Mouse (Mus musculus) hindbrain, embryonic 14.5 days (tissue): ENCODE measurements at regions not wholly inside any gene's neighbourhood (a gene's known extent, or its start where the extent isn't known, plus 50 kb on each side); places are given as distances from the start of the nearest gene placed in this dataset.

Source experiments
- ATAC-seq: fragments of 200-750 bp; cut with Nextera tagmentation; 2 replicates; pipeline ENCODE4 v1.8.0; 2017; ENCODE audit warnings: moderate number of reproducible peaks, mild to moderate bottlenecking, moderate TSS enrichment, moderate library complexity; ENCODE audit not compliant: low FRiP score
- DNase-seq: peaks from one replicate; pipeline ENCODE4 v3.0.0-alpha.2; 2015; ENCODE audit warnings: low spot score
- H3K27ac ChIP-seq: fragments of 300-500 bp; sonication (generic); 2 replicates; pipeline ENCODE4 v1.5.1; 2014; ENCODE audit warnings: mild to moderate bottlenecking, moderate library complexity
- H3K27me3 ChIP-seq: fragments of 300-500 bp; sonication (generic); 2 replicates; pipeline ENCODE4 v1.6.1; 2014; ENCODE audit warnings: mild to moderate bottlenecking, low read length, mixed read lengths; ENCODE audit not compliant: control insufficient read depth, insufficient read depth
- H3K36me3 ChIP-seq: fragments of 300-500 bp; sonication (generic); replicated peaks from 2 replicates; pipeline ENCODE4 v1.6.1; 2014; ENCODE audit not compliant: control insufficient read depth, insufficient read depth
- H3K4me1 ChIP-seq: fragments of 300-500 bp; sonication (generic); replicated peaks from 2 replicates; pipeline ENCODE4 v1.6.1; 2014; ENCODE audit warnings: antibody characterized with exemption, low read length, mixed read lengths; ENCODE audit not compliant: control insufficient read depth, insufficient read depth
- H3K4me2 ChIP-seq: fragments of 300-500 bp; sonication (generic); replicated peaks from 2 replicates; pipeline ENCODE4 v1.6.1; 2014; ENCODE audit warnings: mild to moderate bottlenecking, moderate library complexity
- H3K4me3 ChIP-seq: fragments of 300-500 bp; sonication (generic); replicated peaks from 2 replicates; pipeline ENCODE4 v1.5.1; 2014; ENCODE audit warnings: mild to moderate bottlenecking, low read length
- H3K9ac ChIP-seq: fragments of 300-500 bp; sonication (generic); 2 replicates; pipeline ENCODE4 v1.6.1; 2014
- H3K9me3 ChIP-seq: fragments of 300-500 bp; sonication (generic); 2 replicates; pipeline ENCODE4 v1.6.1; 2016; ENCODE audit warnings: low read length; ENCODE audit not compliant: control insufficient read depth
- WGBS: fragments of 180-500 bp; shearing (Covaris S2); extraction: QIAGEN DNeasy Blood & Tissue Kit; methylation state at CpG from one replicate; pipeline ENCODE4 v1.1.7; 2014; 5-methylcytosine and 5-hydroxymethylcytosine counted together

DNA sequence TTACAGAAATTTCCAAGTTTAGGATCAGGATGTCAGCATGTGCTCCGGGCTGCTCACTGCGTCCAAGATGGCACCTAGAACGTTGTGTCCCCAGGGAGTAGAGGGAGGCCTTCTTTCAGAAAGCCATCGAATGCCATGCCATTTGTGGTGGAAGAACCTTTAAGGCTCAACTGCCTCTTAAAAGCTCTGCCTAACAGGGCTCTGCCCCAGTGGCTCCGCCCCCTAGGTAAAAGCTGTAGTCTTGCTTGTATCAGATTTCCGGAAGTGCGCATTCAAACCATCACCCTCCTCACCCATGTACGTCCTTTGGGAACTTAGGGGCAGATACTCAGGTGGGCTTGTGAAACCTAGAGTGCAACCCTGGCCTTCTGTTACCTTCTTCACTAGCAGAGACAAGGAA lies 54.0 kb upstream of the Psmd7 start:
- ATAC-seq: no peak
- H3K27me3 ChIP-seq: no peaks in the 10 kb centered on the region

DNA sequence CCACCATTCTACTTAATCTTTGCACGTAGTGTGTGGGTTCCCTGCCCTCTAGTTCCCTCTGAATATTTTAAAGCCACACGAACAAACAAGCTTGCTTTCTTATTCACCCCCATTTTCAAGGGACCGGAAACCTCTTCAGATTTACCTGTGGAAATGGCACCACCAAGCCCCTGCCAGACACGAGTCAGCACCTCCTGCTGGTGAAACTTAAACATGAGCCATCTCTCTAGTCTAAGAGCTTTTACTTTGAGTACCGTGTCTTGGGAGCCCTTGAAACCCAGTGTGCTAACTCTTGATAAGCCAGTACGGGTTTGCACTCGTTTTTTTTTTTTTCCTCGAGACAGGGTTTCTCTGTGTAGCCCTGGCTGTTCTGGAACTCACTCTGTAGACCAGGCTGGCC lies 59.7 kb upstream of the Psmd7 start:
- ATAC-seq: no peak
- no peaks in the 10 kb centered on the region for H3K9me3 ChIP-seq
- 86% methylated on average over 8 of the region's 8 CpGs for WGBS

More for the DNA sequence above, 54.0 kb upstream of the Psmd7 start:
- H3K27ac ChIP-seq: no peak overlapping the region
- H3K9ac ChIP-seq: no peak overlapping the region
- no peaks in the 10 kb centered on the region for H3K4me1 ChIP-seq
- H3K4me2 ChIP-seq: no peak overlapping the region
- 84% methylated on average over 8 of the region's 8 CpGs for WGBS
- DNase-seq: no peak
- no peak overlapping the region for H3K4me3 ChIP-seq
- no peaks in the 10 kb centered on the region for H3K36me3 ChIP-seq
- H3K9me3 ChIP-seq: no peaks in the 10 kb centered on the region

GRCm38 (mm10) chr8:107650306-107650705 lies 62.0 kb upstream of the Psmd7 start:
- ATAC-seq: no peak
- Histone ChIP-seq H3K9ac (no peak overlapping the region), H3K27me3 (no peaks in the 10 kb centered on the region), H3K36me3 (no peaks in the 10 kb centered on the region), H3K4me1 (no peaks in the 10 kb centered on the region), H3K4me3 (no peak overlapping the region), H3K4me2 (no peak overlapping the region), H3K27ac (no peak overlapping the region), H3K9me3 (no peaks in the 10 kb centered on the region)
- WGBS: 88% methylated on average over 9 of the region's 9 CpGs
- peak; percentile 49 for DNase-seq

More for the DNA sequence above, 59.7 kb upstream of the Psmd7 start:
- Histone ChIP-seq H3K36me3 (no peaks in the 10 kb centered on the region), H3K4me3 (no peak overlapping the region), H3K9ac (no peak overlapping the region), H3K27me3 (no peaks in the 10 kb centered on the region), H3K4me2 (no peak overlapping the region), H3K4me1 (no peaks in the 10 kb centered on the region), H3K27ac (no peak overlapping the region)
- DNase-seq: no peak

DNA sequence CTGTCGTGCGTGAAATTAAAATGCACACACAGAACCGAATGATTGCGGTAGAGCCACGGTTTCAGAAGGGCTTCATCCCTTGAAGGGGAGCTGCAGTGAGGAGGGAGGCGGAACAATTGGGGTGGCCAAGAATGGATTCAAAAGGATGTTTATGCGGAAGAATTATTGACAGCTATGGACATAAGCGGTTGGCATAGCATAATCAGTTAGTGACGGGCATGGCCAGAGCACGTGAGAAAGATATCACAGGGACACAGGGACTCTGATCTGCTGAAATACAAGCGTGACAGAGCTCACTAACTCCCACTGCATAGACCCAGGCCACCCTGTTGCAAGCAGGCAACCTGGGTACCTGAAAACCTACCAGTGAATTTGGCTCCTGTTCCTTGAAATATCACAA lies 63.2 kb upstream of the Psmd7 start:
- no peaks in the 10 kb centered on the region for H3K4me1 ChIP-seq
- no peak overlapping the region for H3K4me3 ChIP-seq
- no peak overlapping the region for H3K27ac ChIP-seq
- H3K27me3 ChIP-seq: no peaks in the 10 kb centered on the region
- ATAC-seq: no peak
- H3K36me3 ChIP-seq: no peaks in the 10 kb centered on the region
- H3K4me2 ChIP-seq: peak overlapping the region; percentile 37
- 46% methylated on average over 11 of the region's 11 CpGs for WGBS
- no peak for DNase-seq
- H3K9ac ChIP-seq: no peak overlapping the region
- no peaks in the 10 kb centered on the region for H3K9me3 ChIP-seq

- H3K4me3 ChIP-seq: no peak overlapping the region
- WGBS: 69% methylated on average over 8 of the region's 8 CpGs
- DNase-seq (no peak), ATAC-seq (no peak)
- H3K36me3 ChIP-seq: no peaks in the 10 kb centered on the region
- no peaks in the 10 kb centered on the region for H3K27me3 ChIP-seq
- H3K27ac ChIP-seq: no peak overlapping the region
- no peaks in the 10 kb centered on the region for H3K9me3 ChIP-seq
- H3K4me1 ChIP-seq: no peaks in the 10 kb centered on the region
- no peak overlapping the region for H3K4me2 ChIP-seq
- H3K9ac ChIP-seq: no peak overlapping the region
Observed at GRCm38 (mm10) chr8:107652226-107652625, 64.0 kb upstream of the Psmd7 start.

GRCm38 (mm10) chr8:107653711-107654110 lies 65.4 kb upstream of the Psmd7 start:
- Histone ChIP-seq H3K4me3 (no peak overlapping the region), H3K27ac (no peak overlapping the region), H3K9ac (no peak overlapping the region), H3K36me3 (no peaks in the 10 kb centered on the region), H3K27me3 (no peaks in the 10 kb centered on the region), H3K9me3 (no peaks in the 10 kb centered on the region), H3K4me2 (no peak overlapping the region), H3K4me1 (no peaks in the 10 kb centered on the region)
- 92% methylated on average over 10 of the region's 10 CpGs for whole genome bisulfite sequencing
- ATAC-seq (no peak), DNase-seq (no peak)

DNA sequence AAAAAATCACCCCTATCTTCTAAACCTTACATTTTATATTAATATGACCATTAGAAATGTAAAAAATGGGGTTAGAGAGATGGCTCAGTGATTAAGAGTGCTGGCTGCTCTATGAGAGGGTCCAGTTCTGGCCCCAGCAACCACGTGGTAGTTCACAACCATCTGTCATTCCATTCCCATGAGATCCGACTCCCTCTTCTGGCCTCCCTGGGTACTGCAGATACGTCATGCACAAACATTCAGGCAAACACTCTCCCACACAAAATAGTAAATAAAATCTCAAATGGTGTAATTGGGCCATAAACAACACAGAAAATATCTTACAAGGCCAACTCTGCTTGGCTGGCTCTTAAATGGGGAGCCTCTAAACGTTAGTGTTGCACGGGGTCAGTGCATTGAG lies 68.4 kb upstream of the Psmd7 start:
- no peak overlapping the region for H3K9ac ChIP-seq
- no peak overlapping the region for H3K27ac ChIP-seq

GRCm38 (mm10) chr8:107657741-107658140 lies 69.5 kb upstream of the Psmd7 start:
- Histone ChIP-seq H3K4me1 (no peaks in the 10 kb centered on the region), H3K27ac (no peak overlapping the region), H3K4me2 (no peak overlapping the region), H3K9me3 (no peaks in the 10 kb centered on the region), H3K4me3 (no peak overlapping the region), H3K36me3 (no peaks in the 10 kb centered on the region), H3K9ac (no peak overlapping the region), H3K27me3 (no peaks in the 10 kb centered on the region)
- WGBS: 94% methylated on average over 4 of the region's 4 CpGs
- DNase-seq (no peak), ATAC-seq (no peak)

More for the DNA sequence above, 68.4 kb upstream of the Psmd7 start:
- H3K9me3 ChIP-seq: no peaks in the 10 kb centered on the region
- DNase-seq (no peak), ATAC-seq (no peak)
- H3K27me3 ChIP-seq: no peaks in the 10 kb centered on the region
- no peak overlapping the region for H3K4me3 ChIP-seq
- H3K36me3 ChIP-seq: no peaks in the 10 kb centered on the region
- H3K4me1 ChIP-seq: no peaks in the 10 kb centered on the region
- WGBS: 72% methylated on average over 5 of the region's 5 CpGs
- H3K4me2 ChIP-seq: no peak overlapping the region

GRCm38 (mm10) chr8:107658386-107658785 lies 70.1 kb upstream of the Psmd7 start:
- 89% methylated on average over 6 of the region's 6 CpGs for WGBS
- Histone ChIP-seq H3K4me1 (no peaks in the 10 kb centered on the region), H3K27me3 (no peaks in the 10 kb centered on the region), H3K36me3 (no peaks in the 10 kb centered on the region), H3K9ac (no peak overlapping the region), H3K4me2 (no peak overlapping the region), H3K27ac (no peak overlapping the region), H3K9me3 (no peaks in the 10 kb centered on the region), H3K4me3 (no peak overlapping the region)
- no peak for DNase-seq
- ATAC-seq: no peak

- H3K27me3 ChIP-seq: no peaks in the 10 kb centered on the region
- H3K4me2 ChIP-seq: no peak overlapping the region
- ATAC-seq: no peak
- no peak overlapping the region for H3K9ac ChIP-seq
- H3K4me3 ChIP-seq: no peak overlapping the region
- H3K9me3 ChIP-seq: no peaks in the 10 kb centered on the region
- no peak overlapping the region for H3K27ac ChIP-seq
- H3K36me3 ChIP-seq: no peaks in the 10 kb centered on the region
- no peaks in the 10 kb centered on the region for H3K4me1 ChIP-seq
- DNase-seq: no peak
- WGBS: 93% methylated on average over 6 of the region's 6 CpGs
Observed at GRCm38 (mm10) chr8:107660624-107661023, 72.4 kb upstream of the Psmd7 start.
